Mouse (Mus musculus) lung, postnatal 0 days (tissue): Measurements from ENCODE around the gene Ndufs4. TPM values are rescaled to one million over a fixed set of nuclear protein-coding genes. Genes with fewer than 3 reads are reported as not detected.
A peak's percentile ranks its signal among the peaks of the same experiment; 100 is the strongest.

Source experiments
- ATAC-seq: fragments of 200-750 bp; cut with Nextera tagmentation; 2 replicates; pipeline ENCODE4 v1.8.0; 2017; ENCODE audit warnings: moderate library complexity
- DNase-seq: peaks from one replicate; pipeline ENCODE4 v3.0.0-alpha.2; 2016; ENCODE audit warnings: low spot score
- H3K27ac ChIP-seq: fragments of 300-500 bp; sonication (generic); 2 replicates; pipeline ENCODE4 v1.5.1; 2014; ENCODE audit warnings: antibody characterized with exemption, mild to moderate bottlenecking, low read length, mixed read lengths
- H3K27me3 ChIP-seq: fragments of 300-500 bp; sonication (generic); replicated peaks from 2 replicates; pipeline ENCODE4 v1.6.1; 2014; ENCODE audit warnings: low read length, mixed read lengths; ENCODE audit not compliant: insufficient read depth
- H3K36me3 ChIP-seq: fragments of 300-500 bp; sonication (generic); 2 replicates; pipeline ENCODE4 v1.6.1; 2014; ENCODE audit warnings: low read length, mixed read lengths; ENCODE audit not compliant: insufficient read depth
- H3K4me1 ChIP-seq: fragments of 300-500 bp; sonication (generic); 2 replicates; pipeline ENCODE4 v1.6.1; 2014; ENCODE audit warnings: antibody characterized with exemption, low read depth, low read length, mixed read lengths; ENCODE audit not compliant: insufficient read depth
- H3K4me2 ChIP-seq: fragments of 300-500 bp; sonication (generic); replicated peaks from 2 replicates; pipeline ENCODE4 v1.6.1; 2014; ENCODE audit warnings: low read depth, mild to moderate bottlenecking, low read length, moderate library complexity, mixed read lengths
- H3K4me3 ChIP-seq: fragments of 300-500 bp; sonication (generic); 2 replicates; pipeline ENCODE4 v1.5.1; 2014; ENCODE audit warnings: low read depth, low read length
- H3K9ac ChIP-seq: fragments of 300-500 bp; sonication (generic); replicated peaks from 2 replicates; pipeline ENCODE4 v1.6.1; 2014; ENCODE audit warnings: low read depth, mild to moderate bottlenecking
- H3K9me3 ChIP-seq: fragments of 300-500 bp; sonication (generic); 2 replicates; pipeline ENCODE4 v1.6.1; 2016; ENCODE audit warnings: low read length, mixed read lengths
- CTCF ChIP-seq: IDR thresholded peaks from 2 replicates; pipeline ENCODE4 v1.5.1; 2016; ENCODE audit warnings: antibody characterized with exemption, mild to moderate bottlenecking
- EP300 ChIP-seq: IDR thresholded peaks from 2 replicates; pipeline ENCODE4 v1.6.1; 2016; ENCODE audit warnings: antibody characterized with exemption, mild to moderate bottlenecking, control low read depth
- WGBS: fragments of 180-500 bp; shearing (Covaris S2); extraction: QIAGEN DNeasy Blood & Tissue Kit; methylation state at CpG from one replicate; pipeline ENCODE4 v1.1.7; 2014; 5-methylcytosine and 5-hydroxymethylcytosine counted together
- polyA plus RNA-seq: library from polyadenylated mRNA; unstranded; fragments of >200 nt; fragmentation: Nextera tagmentation; extraction: Ambion mirVana; gene quantifications from 2 replicates; pipeline ENCODE4 v1.2.1, GENCODE M21; 2015

Gene Ndufs4
- polyA plus RNA-seq, 1 experiment from 2014 or later: 198 TPM

GRCm38 (mm10) chr13:114344979-114345712 is 42.9 kb downstream of the Ndufs4 start:
- no peaks in the 10 kb centered on the region; the same call in 1 of the 2 replicates for H3K4me1 ChIP-seq
- no peak overlapping the region for H3K4me3 ChIP-seq
- H3K4me2 ChIP-seq: no peak overlapping the region
- H3K27ac ChIP-seq: no peak overlapping the region
- H3K36me3 ChIP-seq: no peaks in the 10 kb centered on the region
- no peak overlapping the region for H3K9ac ChIP-seq
- H3K27me3 ChIP-seq: no peaks in the 10 kb centered on the region
- DNase-seq (no peak), ATAC-seq (no peak)
- no peaks in the 10 kb centered on the region for H3K9me3 ChIP-seq
- WGBS: 86% methylated on average over 13 of the region's 13 CpGs
- TF ChIP-seq CTCF (no peak), EP300 (no peak)

DNA sequence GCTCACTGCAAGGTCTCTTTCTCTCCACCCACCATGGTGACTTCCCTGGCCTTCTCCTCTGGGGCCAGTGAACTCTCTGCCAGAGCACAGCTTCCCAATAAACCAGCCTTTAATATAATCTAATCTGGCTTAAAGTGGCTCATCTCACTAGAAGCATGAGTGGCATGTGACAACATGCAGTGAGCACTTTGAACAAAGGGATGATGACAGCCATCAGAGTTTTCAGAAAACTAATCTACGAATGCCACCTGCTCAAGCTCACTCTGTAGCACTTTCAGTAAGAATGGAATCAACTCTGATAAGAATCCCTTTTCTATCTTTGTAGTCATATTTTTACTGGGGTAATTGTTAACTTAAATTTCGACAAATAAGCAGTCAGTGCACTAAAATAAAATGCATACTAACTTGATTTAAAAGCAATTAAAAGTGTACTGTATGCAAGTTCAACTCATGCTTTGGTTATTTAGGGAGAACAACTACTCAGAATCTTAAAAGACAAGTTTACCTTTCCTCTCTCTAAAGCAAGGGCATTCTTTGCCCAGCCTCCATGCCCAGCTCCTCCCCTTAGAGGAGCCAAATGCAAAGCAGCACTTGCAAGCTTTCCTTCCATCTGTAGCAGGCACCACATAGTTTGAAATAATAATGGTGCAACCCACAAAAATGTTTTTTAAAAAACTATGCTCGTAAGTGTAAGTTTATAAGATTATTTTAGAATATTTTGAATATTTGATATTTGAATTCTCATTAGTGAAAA is 43.7 kb downstream of the Ndufs4 start:
- Histone ChIP-seq H3K27ac (no peak overlapping the region), H3K9ac (no peak overlapping the region), H3K36me3 (no peaks in the 10 kb centered on the region), H3K9me3 (no peaks in the 10 kb centered on the region), H3K4me2 (no peak overlapping the region), H3K4me1 (no peaks in the 10 kb centered on the region; the same call in 1 of the 2 replicates), H3K4me3 (no peak overlapping the region), H3K27me3 (no peaks in the 10 kb centered on the region)
- WGBS: 71% methylated on average over 3 of the region's 3 CpGs
- TF ChIP-seq EP300: no peak
- ATAC-seq (no peak), DNase-seq (no peak)

GRCm38 (mm10) chr13:114343001-114343400 is 45.1 kb downstream of the Ndufs4 start:
- Histone ChIP-seq H3K9me3 (no peaks in the 10 kb centered on the region), H3K4me2 (no peak overlapping the region), H3K36me3 (no peaks in the 10 kb centered on the region), H3K27me3 (no peaks in the 10 kb centered on the region), H3K9ac (no peak overlapping the region), H3K4me3 (no peak overlapping the region), H3K4me1 (no peaks in the 10 kb centered on the region; the same call in 1 of the 2 replicates), H3K27ac (no peak overlapping the region)
- TF ChIP-seq CTCF: no peak
- TF ChIP-seq EP300: no peak
- DNase-seq (no peak), ATAC-seq (no peak)
- 39% methylated on average over 8 of the region's 8 CpGs for WGBS

GRCm38 (mm10) chr13:114319835-114320389 is 68.1 kb downstream of the Ndufs4 start:
- H3K9ac ChIP-seq: no peak overlapping the region
- no peaks in the 10 kb centered on the region for H3K9me3 ChIP-seq
- H3K4me1 ChIP-seq: no peaks in the 10 kb centered on the region
- no peaks in the 10 kb centered on the region for H3K36me3 ChIP-seq
- no peaks in the 10 kb centered on the region for H3K27me3 ChIP-seq
- no peak overlapping the region for H3K4me2 ChIP-seq
- no peak for TF ChIP-seq EP300
- no peak for TF ChIP-seq CTCF
- ATAC-seq: no peak
- no peak overlapping the region for H3K27ac ChIP-seq
- WGBS: 55% methylated on average over 2 of the region's 2 CpGs
- peak; percentile 30 for DNase-seq
- no peak overlapping the region for H3K4me3 ChIP-seq

DNA sequence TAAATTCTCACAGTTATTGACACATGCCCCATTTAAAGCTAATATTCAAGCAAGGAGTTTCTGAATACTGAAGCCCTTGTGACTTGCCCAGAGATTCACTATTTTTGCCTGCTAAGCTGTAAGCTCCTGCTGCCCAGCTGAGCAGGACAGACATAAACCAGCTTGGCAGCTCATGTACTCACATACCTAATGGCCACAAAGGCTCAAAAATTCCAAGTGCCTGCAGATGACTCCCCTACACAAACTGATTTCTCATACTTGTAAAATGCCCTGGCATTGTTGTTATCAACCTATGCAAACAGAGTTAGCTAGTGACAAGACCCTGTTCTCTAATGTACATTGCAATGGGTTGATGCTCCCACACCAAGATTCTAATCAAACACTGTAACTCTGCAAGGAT is 68.9 kb downstream of the Ndufs4 start:
- H3K4me2 ChIP-seq: no peak overlapping the region
- DNase-seq: no peak
- H3K27ac ChIP-seq: no peak overlapping the region
- H3K4me1 ChIP-seq: no peaks in the 10 kb centered on the region
- H3K27me3 ChIP-seq: no peaks in the 10 kb centered on the region
- no peak overlapping the region for H3K9ac ChIP-seq
- ATAC-seq: no peak
- no peak overlapping the region for H3K4me3 ChIP-seq
- no peaks in the 10 kb centered on the region for H3K36me3 ChIP-seq
- TF ChIP-seq CTCF: no peak
- no peak for TF ChIP-seq EP300
- no peaks in the 10 kb centered on the region for H3K9me3 ChIP-seq

- no peak for TF ChIP-seq EP300
- TF ChIP-seq CTCF: no peak
- no peak for ATAC-seq
- 90% methylated on average over 3 of the region's 3 CpGs for WGBS
These were observed 72.7 kb downstream of the Ndufs4 start for GRCm38 (mm10) chr13:114315374-114315773.

More at GRCm38 (mm10) chr13:114315374-114315773, 72.7 kb downstream of the Ndufs4 start:
- H3K27me3 ChIP-seq: no peaks in the 10 kb centered on the region
- no peak overlapping the region for H3K4me3 ChIP-seq
- no peak overlapping the region for H3K9ac ChIP-seq
- H3K4me2 ChIP-seq: no peak overlapping the region
- DNase-seq: no peak
- H3K27ac ChIP-seq: no peak overlapping the region
- no peaks in the 10 kb centered on the region for H3K36me3 ChIP-seq
- no peaks in the 10 kb centered on the region for H3K9me3 ChIP-seq
- no peaks in the 10 kb centered on the region for H3K4me1 ChIP-seq
